Mouse (Mus musculus): Measurements from ENCODE around the gene Irx3. TPM values are rescaled to one million over a fixed set of nuclear protein-coding genes. Genes with fewer than 3 reads are reported as not detected.

The Irx3 gene
- polyA plus RNA-seq, 1 experiment = 1.6 TPM

GRCm38 (mm10) chr8:91787194-91787895 lies 14.5 kb downstream of the Irx3 start:
- H3K27ac ChIP-seq (replicated peaks; ENCODE audit: low read depth, low read length) = no peak overlapping the region
- no peaks in the 10 kb centered on the region for H3K4me1 ChIP-seq (ENCODE audit: control insufficient read depth, insufficient read depth, insufficient read length, low read length)
- H3K4me3 ChIP-seq (ENCODE audit: insufficient read depth, low read depth, low read length) = no peak overlapping the region

DNA sequence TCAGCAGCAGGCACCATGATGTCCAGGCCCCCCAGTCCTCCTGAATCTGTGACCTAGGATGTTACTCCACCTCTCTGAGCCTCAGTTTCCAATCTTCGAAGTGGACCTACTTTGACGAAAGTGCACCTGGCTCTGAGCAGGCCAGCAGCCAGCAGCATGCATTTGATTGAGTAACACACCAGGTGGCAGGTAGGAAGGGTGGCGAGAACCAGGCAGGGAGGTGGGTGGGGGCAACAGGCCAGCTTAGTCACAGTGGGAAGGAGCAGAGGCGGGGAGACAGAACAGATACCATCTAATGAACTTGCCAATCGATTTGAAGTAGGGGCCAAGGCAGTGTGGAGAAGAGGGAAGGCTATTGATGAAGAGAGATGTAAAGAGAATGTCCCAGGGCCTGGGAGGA lies 18.9 kb downstream of the Irx3 start:
- H3K4me1 ChIP-seq (ENCODE audit: control insufficient read depth, insufficient read depth, insufficient read length, low read length) = 0 out of 2 replicates have a peak, but pooled peaks cover 2% of the 10 kb centered on the region
- no peak overlapping the region for H3K4me3 ChIP-seq (ENCODE audit: insufficient read depth, low read depth, low read length)
- H3K27ac ChIP-seq (replicated peaks; ENCODE audit: low read depth, low read length) = no peak overlapping the region

- H3K4me1 ChIP-seq (ENCODE audit: control insufficient read depth, insufficient read depth, insufficient read length, low read length) = 0 out of 2 replicates have a peak, but pooled peaks cover 2% of the 10 kb centered on the region
- H3K4me3 ChIP-seq (ENCODE audit: insufficient read depth, low read depth, low read length) = no peak overlapping the region
- no peak overlapping the region for H3K27ac ChIP-seq (replicated peaks; ENCODE audit: low read depth, low read length)
Observed at GRCm38 (mm10) chr8:91782201-91782600, 19.7 kb downstream of the Irx3 start.

- Histone ChIP-seq H3K4me1 (ENCODE audit: control insufficient read depth, insufficient read depth, insufficient read length, low read length) (0 out of 2 replicates have a peak, but pooled peaks cover 2% of the 10 kb centered on the region), H3K4me3 (ENCODE audit: insufficient read depth, low read depth, low read length) (no peak overlapping the region), H3K27ac (replicated peaks; ENCODE audit: low read depth, low read length) (no peak overlapping the region)
Observed at GRCm38 (mm10) chr8:91780648-91781047, 21.2 kb downstream of the Irx3 start.

GRCm38 (mm10) chr8:91768857-91769256 lies 33.0 kb downstream of the Irx3 start:
- Histone ChIP-seq H3K4me3 (ENCODE audit: insufficient read depth, low read depth, low read length) (no peak overlapping the region), H3K27ac (replicated peaks; ENCODE audit: low read depth, low read length) (no peak overlapping the region), H3K4me1 (ENCODE audit: control insufficient read depth, insufficient read depth, insufficient read length, low read length) (no peaks in the 10 kb centered on the region)

GRCm38 (mm10) chr8:91765411-91766034 lies 36.3 kb downstream of the Irx3 start:
- H3K4me1 ChIP-seq (ENCODE audit: control insufficient read depth, insufficient read depth, insufficient read length, low read length) = no peaks in the 10 kb centered on the region
- H3K4me3 ChIP-seq (ENCODE audit: insufficient read depth, low read depth, low read length) = no peak overlapping the region
- H3K27ac ChIP-seq (replicated peaks; ENCODE audit: low read depth, low read length) = no peak overlapping the region

GRCm38 (mm10) chr8:91755566-91755965 lies 46.3 kb downstream of the Irx3 start:
- Histone ChIP-seq H3K27ac (replicated peaks; ENCODE audit: low read depth, low read length) (no peak overlapping the region), H3K4me1 (ENCODE audit: control insufficient read depth, insufficient read depth, insufficient read length, low read length) (no peaks in the 10 kb centered on the region), H3K4me3 (ENCODE audit: insufficient read depth, low read depth, low read length) (no peak overlapping the region)

GRCm38 (mm10) chr8:91755062-91755461 lies 46.8 kb downstream of the Irx3 start:
- Histone ChIP-seq H3K27ac (replicated peaks; ENCODE audit: low read depth, low read length) (no peak overlapping the region), H3K4me3 (ENCODE audit: insufficient read depth, low read depth, low read length) (no peak overlapping the region), H3K4me1 (ENCODE audit: control insufficient read depth, insufficient read depth, insufficient read length, low read length) (no peaks in the 10 kb centered on the region)

- Histone ChIP-seq H3K27ac (replicated peaks; ENCODE audit: low read depth, low read length) (no peak overlapping the region), H3K4me1 (ENCODE audit: control insufficient read depth, insufficient read depth, insufficient read length, low read length) (0 out of 2 replicates have a peak, but pooled peaks cover 3% of the 10 kb centered on the region), H3K4me3 (ENCODE audit: insufficient read depth, low read depth, low read length) (no peak overlapping the region)
Observed at GRCm38 (mm10) chr8:91750794-91751125, 51.1 kb downstream of the Irx3 start.

GRCm38 (mm10) chr8:91750096-91750793 lies 51.6 kb downstream of the Irx3 start:
- no peak overlapping the region for H3K27ac ChIP-seq (replicated peaks; ENCODE audit: low read depth, low read length)
- H3K4me1 ChIP-seq (ENCODE audit: control insufficient read depth, insufficient read depth, insufficient read length, low read length) = 0 out of 2 replicates have a peak, but pooled peaks cover 3% of the 10 kb centered on the region
- H3K4me3 ChIP-seq (ENCODE audit: insufficient read depth, low read depth, low read length) = no peak overlapping the region

DNA sequence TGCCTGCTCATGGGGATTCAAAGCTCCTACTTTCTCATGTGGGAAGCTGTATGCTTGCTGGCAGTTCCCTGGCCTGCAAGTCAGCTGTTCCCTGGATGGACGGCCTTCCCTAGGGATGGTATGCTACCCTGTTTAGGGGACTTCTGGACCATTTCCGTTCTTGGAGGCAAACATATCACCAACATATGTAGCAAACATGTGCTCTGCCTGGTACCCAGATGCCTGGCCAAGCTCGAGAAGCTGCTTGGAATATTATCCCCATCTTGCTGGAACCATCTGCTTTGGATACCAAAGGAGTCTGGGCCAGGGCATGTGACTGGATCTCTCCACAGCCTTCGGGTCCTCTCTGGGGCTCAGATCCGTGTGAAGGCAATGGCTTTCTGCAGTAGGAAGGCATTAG lies 52.5 kb downstream of the Irx3 start:
- Histone ChIP-seq H3K4me3 (ENCODE audit: insufficient read depth, low read depth, low read length) (no peak overlapping the region), H3K4me1 (ENCODE audit: control insufficient read depth, insufficient read depth, insufficient read length, low read length) (0 out of 2 replicates have a peak, but pooled peaks cover 3% of the 10 kb centered on the region), H3K27ac (replicated peaks; ENCODE audit: low read depth, low read length) (no peak overlapping the region)

Measured in brown adipose tissue, adult 24 weeks (tissue).